Mouse (Mus musculus) urinary bladder, postnatal 14 days (tissue): ENCODE measurements around the gene Akr7a5.
A peak's percentile ranks its signal among the peaks of the same experiment; 100 is the strongest.

Experiments
- DNase-seq: peaks from one replicate; pipeline ENCODE4 v3.0.0; 2021; ENCODE audit warnings: low spot score

Gene Akr7a5

GRCm38 (mm10) chr4:139310171-139310898 is at the start of gene Akr7a5, which contains the start of gene Pqlc2:
Gene Akr7a5 (plus strand): TSS chr4:139310744.
Gene Pqlc2 (minus strand): TSS chr4:139310708.
- peak; percentile 98 for DNase-seq

GRCm38 (mm10) chr4:139262981-139263380 is 47.6 kb upstream of the Akr7a5 start:
- no peak for DNase-seq

GRCm38 (mm10) chr4:139265783-139266499 is 44.6 kb upstream of the Akr7a5 start:
- no peak for DNase-seq

GRCm38 (mm10) chr4:139266500-139266865 is 44.1 kb upstream of the Akr7a5 start:
- no peak for DNase-seq

GRCm38 (mm10) chr4:139267335-139267734 is 43.2 kb upstream of the Akr7a5 start:
- no peak for DNase-seq

GRCm38 (mm10) chr4:139268242-139268641 is 42.3 kb upstream of the Akr7a5 start:
- DNase-seq: no peak

- DNase-seq: no peak
These were observed 40.4 kb upstream of the Akr7a5 start for GRCm38 (mm10) chr4:139270168-139270567.

- no peak for DNase-seq
These were observed 39.0 kb upstream of the Akr7a5 start for GRCm38 (mm10) chr4:139271562-139271961.

- DNase-seq: no peak
These were observed 37.4 kb upstream of the Akr7a5 start for GRCm38 (mm10) chr4:139272951-139273680.

GRCm38 (mm10) chr4:139274573-139274972 is 36.0 kb upstream of the Akr7a5 start:
- DNase-seq: no peak

- no peak for DNase-seq
These were observed 34.1 kb upstream of the Akr7a5 start for GRCm38 (mm10) chr4:139276411-139276810.

GRCm38 (mm10) chr4:139280530-139280929 is 30.0 kb upstream of the Akr7a5 start:
- DNase-seq: no peak

- no peak for DNase-seq
These were observed 28.7 kb upstream of the Akr7a5 start for GRCm38 (mm10) chr4:139281791-139282345.

- DNase-seq: no peak
These were observed 27.6 kb upstream of the Akr7a5 start for GRCm38 (mm10) chr4:139282955-139283417.

- DNase-seq: no peak
These were observed 25.7 kb upstream of the Akr7a5 start for GRCm38 (mm10) chr4:139284877-139285276.

- no peak for DNase-seq
These were observed 24.3 kb upstream of the Akr7a5 start for GRCm38 (mm10) chr4:139286234-139286633.

GRCm38 (mm10) chr4:139287122-139287863 is 23.3 kb upstream of the Akr7a5 start:
- peak; percentile 90 for DNase-seq

GRCm38 (mm10) chr4:139289017-139289416 is 21.5 kb upstream of the Akr7a5 start:
- peak; percentile 46 for DNase-seq

- DNase-seq: no peak
These were observed 19.4 kb upstream of the Akr7a5 start for GRCm38 (mm10) chr4:139291099-139291498.

GRCm38 (mm10) chr4:139292038-139292437 is 18.5 kb upstream of the Akr7a5 start:
- DNase-seq: no peak

GRCm38 (mm10) chr4:139297566-139297965 is 13.0 kb upstream of the Akr7a5 start:
- no peak for DNase-seq
